Mouse (Mus musculus) embryonic fibroblast, embryonic 13.5 days (primary cell): ENCODE results near the gene Vangl2.

Source experiments
- CTCF ChIP-seq: IDR thresholded peaks from 2 replicates; pipeline ENCODE4 v1.5.1; 2011; ENCODE audit warnings: mild to moderate bottlenecking, control low read depth, low read length, moderate library complexity, borderline replicate concordance; ENCODE audit not compliant: insufficient read depth
- POLR2A ChIP-seq: IDR thresholded peaks from 2 replicates; pipeline ENCODE4 v1.6.1; 2011; ENCODE audit warnings: low read depth, mild to moderate bottlenecking, control low read depth, low read length, moderate library complexity

DNA sequence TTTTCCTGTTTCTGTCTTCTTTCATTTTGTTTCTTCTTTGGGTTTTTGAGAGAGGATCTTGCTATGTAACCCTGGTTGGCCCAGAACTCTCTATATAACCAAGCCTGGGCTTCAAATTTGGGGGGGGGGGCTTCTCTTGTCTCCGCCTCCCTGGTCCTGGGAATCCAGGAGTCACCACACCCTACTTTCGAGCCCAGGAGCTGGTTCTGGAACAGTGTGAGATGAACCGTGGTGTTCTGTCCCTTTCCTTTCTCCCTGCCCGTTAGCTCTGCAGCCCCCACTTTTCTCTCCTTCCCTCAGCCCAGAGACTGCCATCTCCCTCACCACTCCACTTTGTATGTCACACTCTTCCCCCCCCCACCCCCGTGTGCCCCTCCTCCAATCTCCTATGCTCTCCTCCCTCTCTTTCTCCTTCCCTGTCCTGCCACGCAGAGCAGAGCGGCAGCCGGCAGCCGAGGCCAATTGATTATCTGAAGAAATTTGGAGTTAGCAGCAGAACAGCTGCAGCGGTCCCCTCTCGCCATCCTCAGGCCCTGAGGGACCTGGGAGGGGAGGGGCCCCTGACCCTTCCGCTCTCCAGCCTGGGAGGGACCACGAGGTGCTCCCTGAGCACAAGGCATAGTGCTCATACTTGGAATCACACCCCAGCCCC, 21.0 kb upstream of the Vangl2 start:
- TF ChIP-seq POLR2A (no peak), CTCF (no peak)
